Mouse (Mus musculus) cerebellum, adult 2 months (tissue): ENCODE data around the gene Jpt1.

Experiments
- CTCF ChIP-seq: fragments of 200-500 bp; IDR thresholded peaks from 2 replicates; pipeline ENCODE4 v1.5.1; 2011; ENCODE audit warnings: low read depth, mild to moderate bottlenecking, control low read depth, low read length, moderate library complexity, borderline replicate concordance; ENCODE audit not compliant: insufficient read depth
- POLR2A ChIP-seq: fragments of 200-500 bp; IDR thresholded peaks from 2 replicates; pipeline ENCODE4 v1.6.1; 2011; ENCODE audit warnings: low read length, control low read depth, borderline replicate concordance; ENCODE audit not compliant: insufficient read depth

DNA sequence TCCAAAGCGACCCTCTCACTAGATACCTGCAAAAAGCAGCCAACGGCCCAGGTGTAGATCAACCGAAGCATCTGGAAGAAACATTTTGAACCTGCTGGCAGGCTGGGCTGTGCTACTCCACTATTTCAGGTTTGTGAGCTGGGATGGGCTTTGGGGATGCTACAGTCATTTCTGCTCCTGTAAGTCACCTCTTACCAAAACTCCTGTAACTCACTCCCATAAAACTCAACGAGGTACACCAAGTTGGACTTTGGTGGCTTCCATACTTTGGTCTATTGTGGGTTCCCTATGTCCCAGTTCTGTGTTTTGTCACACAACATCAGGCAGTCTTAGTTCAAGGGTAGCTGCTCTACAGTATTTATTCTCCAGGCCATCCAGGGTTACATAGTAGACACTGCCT is 6.9 kb upstream of the Jpt1 start:
- TF ChIP-seq CTCF, result no peak
- TF ChIP-seq POLR2A, result no peak
